Mouse (Mus musculus): ENCODE results near the gene Rpf2. TPM values are rescaled to one million over a fixed set of nuclear protein-coding genes. Genes with fewer than 3 reads are reported as not detected.

Gene Rpf2
- polyA plus RNA-seq, 1 experiment from 2014 or later = 77.7 TPM

DNA sequence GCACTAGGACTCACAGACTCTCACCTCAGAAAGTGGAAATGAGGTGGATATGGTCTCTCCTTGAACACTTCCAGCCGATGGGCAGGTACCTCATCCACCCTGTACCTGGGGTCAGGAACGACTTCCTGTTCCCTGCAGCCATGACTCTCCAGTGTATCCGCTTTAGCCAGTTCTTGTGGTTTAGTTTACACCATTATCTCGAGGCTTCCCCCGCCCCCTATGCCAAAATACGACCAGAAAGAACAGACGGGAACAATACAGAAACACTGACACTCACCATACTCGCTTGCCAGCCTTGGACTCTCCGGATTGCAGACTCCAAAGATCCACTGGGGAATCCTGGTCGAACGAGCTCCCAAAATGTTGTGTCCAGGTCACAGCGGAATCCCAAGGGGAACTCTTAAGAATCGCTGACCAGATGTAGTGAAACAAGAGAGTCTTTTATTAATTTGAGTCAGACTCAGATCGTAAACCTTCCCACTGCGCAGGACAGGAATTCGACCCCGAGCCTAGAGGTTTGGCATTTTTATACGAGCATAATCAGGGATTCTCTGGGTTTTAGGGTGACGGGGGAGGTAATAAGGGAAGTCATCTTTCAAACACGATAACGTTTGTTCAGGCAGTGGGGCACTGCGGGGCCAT lies 55.4 kb downstream of the Rpf2 start:
- no peaks in the 10 kb centered on the region for H3K36me3 ChIP-seq (ENCODE audit: control insufficient read depth, insufficient read depth, low read length)
- peak overlapping the region; percentile 18; the same call in 1 of the 2 replicates for H3K4me2 ChIP-seq (ENCODE audit: low read depth, low read length, severe bottlenecking)
- 61% methylated on average over 22 of the region's 22 CpGs for WGBS
- H3K4me1 ChIP-seq (replicated peaks; ENCODE audit: control insufficient read depth, insufficient read depth, low read length) = no peaks in the 10 kb centered on the region
- no peak for DNase-seq (ENCODE audit: low spot score)
- H3K27me3 ChIP-seq (ENCODE audit: control insufficient read depth, insufficient read depth, low read length) = no peaks in the 10 kb centered on the region
- H3K4me3 ChIP-seq (ENCODE audit: low read depth, low read length) = no peak overlapping the region
- H3K9me3 ChIP-seq (ENCODE audit: control insufficient read depth, low read length) = no peaks in the 10 kb centered on the region
- H3K27ac ChIP-seq (ENCODE audit: low read depth, low read length) = no peak overlapping the region
- no peak for ATAC-seq (replicated peaks; ENCODE audit: low FRiP score)
- H3K9ac ChIP-seq (ENCODE audit: low read length) = no peak overlapping the region

DNA sequence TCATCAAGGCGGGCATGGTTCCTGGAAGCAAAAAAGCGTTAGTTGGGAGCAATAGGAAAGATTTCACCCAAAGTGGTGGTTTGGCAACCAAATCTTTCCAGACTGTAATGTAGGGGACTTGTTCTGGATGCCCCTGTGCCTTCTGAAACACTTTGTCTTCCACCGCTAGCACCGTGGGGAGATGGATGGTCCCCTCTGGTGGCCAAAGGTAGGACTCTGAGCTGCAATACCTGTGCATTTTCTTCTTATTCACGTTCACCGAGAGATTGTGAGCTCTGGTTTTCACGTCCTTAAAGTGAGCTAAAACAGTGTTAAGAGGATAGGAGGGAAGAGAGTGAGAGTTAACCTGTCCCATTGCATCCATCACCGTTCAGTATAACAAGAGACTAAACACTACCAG lies 56.0 kb downstream of the Rpf2 start:
- ATAC-seq (replicated peaks; ENCODE audit: low FRiP score) = no peak
- Histone ChIP-seq H3K4me1 (replicated peaks; ENCODE audit: control insufficient read depth, insufficient read depth, low read length) (no peaks in the 10 kb centered on the region), H3K9ac (ENCODE audit: low read length) (no peak overlapping the region), H3K36me3 (ENCODE audit: control insufficient read depth, insufficient read depth, low read length) (no peaks in the 10 kb centered on the region), H3K4me2 (ENCODE audit: low read depth, low read length, severe bottlenecking) (no peak overlapping the region), H3K9me3 (ENCODE audit: control insufficient read depth, low read length) (no peaks in the 10 kb centered on the region), H3K27ac (ENCODE audit: low read depth, low read length) (no peak overlapping the region), H3K27me3 (ENCODE audit: control insufficient read depth, insufficient read depth, low read length) (no peaks in the 10 kb centered on the region), H3K4me3 (ENCODE audit: low read depth, low read length) (no peak overlapping the region)
- no peak for DNase-seq (ENCODE audit: low spot score)
- 87% methylated on average over 8 of the region's 8 CpGs for WGBS

DNA sequence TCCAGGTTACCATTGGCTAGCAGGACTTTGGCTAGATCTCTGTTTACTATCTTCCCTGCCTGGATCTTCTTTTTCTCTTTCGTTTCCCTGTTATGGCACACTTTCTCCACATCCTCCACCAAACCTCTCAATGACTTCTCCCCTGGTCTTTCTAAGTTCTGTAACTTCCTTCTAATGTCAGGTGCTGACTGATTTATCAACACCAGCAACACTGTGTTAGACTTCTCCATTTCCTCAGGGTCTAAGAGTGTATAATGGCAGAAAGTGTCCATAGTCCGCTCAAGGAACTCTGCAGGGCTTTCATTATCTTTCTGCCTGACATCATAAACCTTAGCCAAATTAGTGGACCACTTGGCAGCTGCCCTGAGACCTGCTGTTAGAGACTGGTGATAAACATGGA lies 57.1 kb downstream of the Rpf2 start:
- ATAC-seq (replicated peaks; ENCODE audit: low FRiP score) = no peak
- Histone ChIP-seq H3K27me3 (ENCODE audit: control insufficient read depth, insufficient read depth, low read length) (no peaks in the 10 kb centered on the region), H3K4me2 (ENCODE audit: low read depth, low read length, severe bottlenecking) (no peak overlapping the region), H3K4me1 (replicated peaks; ENCODE audit: control insufficient read depth, insufficient read depth, low read length) (no peaks in the 10 kb centered on the region), H3K27ac (ENCODE audit: low read depth, low read length) (no peak overlapping the region), H3K9ac (ENCODE audit: low read length) (no peak overlapping the region), H3K9me3 (ENCODE audit: control insufficient read depth, low read length) (no peaks in the 10 kb centered on the region), H3K4me3 (ENCODE audit: low read depth, low read length) (no peak overlapping the region), H3K36me3 (ENCODE audit: control insufficient read depth, insufficient read depth, low read length) (no peaks in the 10 kb centered on the region)
- WGBS = 88% methylated on average over 2 of the region's 2 CpGs
- DNase-seq (ENCODE audit: low spot score) = no peak

DNA sequence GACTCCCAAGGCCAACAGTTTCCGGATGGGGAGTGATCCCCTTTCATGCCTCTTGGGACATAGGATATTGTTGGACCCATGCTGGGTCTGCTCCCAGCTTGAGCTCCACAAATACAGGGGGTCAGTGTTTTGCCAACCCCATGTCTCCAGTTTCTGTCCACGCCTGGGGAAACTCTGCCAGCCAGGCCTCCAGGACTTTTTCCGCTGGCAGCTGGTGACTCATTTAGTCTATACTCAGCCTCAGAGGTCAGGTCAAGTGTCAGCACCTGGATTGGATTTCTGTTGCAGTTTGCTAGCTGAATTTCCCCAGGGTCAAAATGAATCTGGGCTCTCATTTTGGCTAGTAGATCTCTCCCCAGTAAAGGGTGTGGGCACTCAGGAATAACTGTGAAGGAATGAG lies 58.0 kb downstream of the Rpf2 start:
- H3K27ac ChIP-seq (ENCODE audit: low read depth, low read length) = no peak overlapping the region
- H3K9me3 ChIP-seq (ENCODE audit: control insufficient read depth, low read length) = no peaks in the 10 kb centered on the region
- DNase-seq (ENCODE audit: low spot score) (no peak), ATAC-seq (replicated peaks; ENCODE audit: low FRiP score) (no peak)
- 69% methylated on average over 3 of the region's 3 CpGs for WGBS
- no peak overlapping the region for H3K4me2 ChIP-seq (ENCODE audit: low read depth, low read length, severe bottlenecking)
- no peaks in the 10 kb centered on the region for H3K27me3 ChIP-seq (ENCODE audit: control insufficient read depth, insufficient read depth, low read length)
- H3K36me3 ChIP-seq (ENCODE audit: control insufficient read depth, insufficient read depth, low read length) = no peaks in the 10 kb centered on the region
- no peak overlapping the region for H3K9ac ChIP-seq (ENCODE audit: low read length)
- H3K4me3 ChIP-seq (ENCODE audit: low read depth, low read length) = no peak overlapping the region
- no peaks in the 10 kb centered on the region for H3K4me1 ChIP-seq (replicated peaks; ENCODE audit: control insufficient read depth, insufficient read depth, low read length)

- Histone ChIP-seq H3K4me2 (ENCODE audit: low read depth, low read length, severe bottlenecking) (no peak overlapping the region), H3K27me3 (ENCODE audit: control insufficient read depth, insufficient read depth, low read length) (no peaks in the 10 kb centered on the region), H3K36me3 (ENCODE audit: control insufficient read depth, insufficient read depth, low read length) (no peaks in the 10 kb centered on the region), H3K9ac (ENCODE audit: low read length) (no peak overlapping the region), H3K4me1 (replicated peaks; ENCODE audit: control insufficient read depth, insufficient read depth, low read length) (no peaks in the 10 kb centered on the region), H3K9me3 (ENCODE audit: control insufficient read depth, low read length) (no peaks in the 10 kb centered on the region), H3K4me3 (ENCODE audit: low read depth, low read length) (no peak overlapping the region), H3K27ac (ENCODE audit: low read depth, low read length) (no peak overlapping the region)
- DNase-seq (ENCODE audit: low spot score) (no peak), ATAC-seq (replicated peaks; ENCODE audit: low FRiP score) (no peak)
These were observed 60.9 kb downstream of the Rpf2 start for GRCm38 (mm10) chr10:40185956-40186355.

GRCm38 (mm10) chr10:40180011-40180410 lies 66.8 kb downstream of the Rpf2 start:
- H3K4me3 ChIP-seq (ENCODE audit: low read depth, low read length) = no peak overlapping the region
- ATAC-seq (replicated peaks; ENCODE audit: low FRiP score) = no peak
- no peaks in the 10 kb centered on the region for H3K36me3 ChIP-seq (ENCODE audit: control insufficient read depth, insufficient read depth, low read length)
- 92% methylated on average over 2 of the region's 2 CpGs for WGBS
- no peak overlapping the region for H3K27ac ChIP-seq (ENCODE audit: low read depth, low read length)
- H3K9ac ChIP-seq (ENCODE audit: low read length) = no peak overlapping the region
- no peaks in the 10 kb centered on the region for H3K4me1 ChIP-seq (replicated peaks; ENCODE audit: control insufficient read depth, insufficient read depth, low read length)
- H3K9me3 ChIP-seq (ENCODE audit: control insufficient read depth, low read length) = no peaks in the 10 kb centered on the region
- no peak overlapping the region for H3K4me2 ChIP-seq (ENCODE audit: low read depth, low read length, severe bottlenecking)
- DNase-seq (ENCODE audit: low spot score) = no peak
- H3K27me3 ChIP-seq (ENCODE audit: control insufficient read depth, insufficient read depth, low read length) = no peaks in the 10 kb centered on the region

DNA sequence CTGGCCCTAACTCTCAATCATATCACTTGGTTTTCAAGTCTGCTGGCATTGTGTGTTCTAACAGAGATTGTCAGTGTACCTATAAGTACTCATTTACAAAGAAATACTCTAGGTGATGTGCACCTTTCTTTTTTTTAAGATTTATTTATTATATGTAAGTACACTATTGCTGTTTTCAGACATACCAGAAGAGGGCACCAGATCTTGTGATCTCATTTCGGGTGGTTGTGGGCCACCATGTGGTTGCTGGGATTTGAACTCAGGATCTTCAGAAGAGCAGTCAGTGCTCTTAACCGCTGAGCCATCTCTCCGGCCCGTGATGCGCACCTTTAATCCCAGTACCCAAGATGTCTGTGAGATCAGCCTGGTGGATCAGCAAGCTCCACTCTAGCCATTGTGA lies 67.7 kb downstream of the Rpf2 start:
- Histone ChIP-seq H3K36me3 (ENCODE audit: control insufficient read depth, insufficient read depth, low read length) (no peaks in the 10 kb centered on the region), H3K27me3 (ENCODE audit: control insufficient read depth, insufficient read depth, low read length) (no peaks in the 10 kb centered on the region), H3K9ac (ENCODE audit: low read length) (no peak overlapping the region), H3K4me1 (replicated peaks; ENCODE audit: control insufficient read depth, insufficient read depth, low read length) (no peaks in the 10 kb centered on the region), H3K9me3 (ENCODE audit: control insufficient read depth, low read length) (no peaks in the 10 kb centered on the region), H3K4me3 (ENCODE audit: low read depth, low read length) (no peak overlapping the region), H3K27ac (ENCODE audit: low read depth, low read length) (no peak overlapping the region), H3K4me2 (ENCODE audit: low read depth, low read length, severe bottlenecking) (no peak overlapping the region)
- DNase-seq (ENCODE audit: low spot score) = no peak
- WGBS = 87% methylated on average over 5 of the region's 5 CpGs
- ATAC-seq (replicated peaks; ENCODE audit: low FRiP score) = no peak

- WGBS = 68% methylated on average over 6 of the region's 6 CpGs
- no peak overlapping the region for H3K4me2 ChIP-seq (ENCODE audit: low read depth, low read length, severe bottlenecking)
- no peaks in the 10 kb centered on the region for H3K36me3 ChIP-seq (ENCODE audit: control insufficient read depth, insufficient read depth, low read length)
- no peaks in the 10 kb centered on the region for H3K9me3 ChIP-seq (ENCODE audit: control insufficient read depth, low read length)
- DNase-seq (ENCODE audit: low spot score) (no peak), ATAC-seq (replicated peaks; ENCODE audit: low FRiP score) (no peak)
- no peak overlapping the region for H3K4me3 ChIP-seq (ENCODE audit: low read depth, low read length)
- H3K27ac ChIP-seq (ENCODE audit: low read depth, low read length) = no peak overlapping the region
- no peaks in the 10 kb centered on the region for H3K4me1 ChIP-seq (replicated peaks; ENCODE audit: control insufficient read depth, insufficient read depth, low read length)
- H3K27me3 ChIP-seq (ENCODE audit: control insufficient read depth, insufficient read depth, low read length) = no peaks in the 10 kb centered on the region
- no peak overlapping the region for H3K9ac ChIP-seq (ENCODE audit: low read length)
These were observed 69.4 kb downstream of the Rpf2 start for GRCm38 (mm10) chr10:40177323-40177962.
